Mouse (Mus musculus): ENCODE data around the gene Zfyve1.

Gene Zfyve1

GRCm38 (mm10) chr12:83582106-83582505, 14.9 kb downstream of the Zfyve1 start:
- intact Hi-C loops (cut with DNase I) = no loop called here

- intact Hi-C loops (cut with DNase I) = no loop called here
Observed at GRCm38 (mm10) chr12:83580283-83580682, 16.7 kb downstream of the Zfyve1 start.

- intact Hi-C loops (cut with DNase I) = loop anchor here (10.0 kb wide), 1 partner anchor 86 kb away; no protein-coding TSS in a partner anchor
Observed at GRCm38 (mm10) chr12:83578896-83579569, 18.0 kb downstream of the Zfyve1 start.

GRCm38 (mm10) chr12:83578356-83578755, 18.7 kb downstream of the Zfyve1 start:
- intact Hi-C loops (cut with DNase I) = loop anchor here (10.0 kb wide), 1 partner anchor 86 kb away; no protein-coding TSS in a partner anchor

GRCm38 (mm10) chr12:83577445-83577844, 19.6 kb downstream of the Zfyve1 start:
- intact Hi-C loops (cut with DNase I) = loop anchor here (10.0 kb wide), 1 partner anchor 87 kb away; no protein-coding TSS in a partner anchor

- intact Hi-C loops (cut with DNase I) = loop anchor here (10.0 kb wide), 1 partner anchor 92 kb away; no protein-coding TSS in a partner anchor
Observed at GRCm38 (mm10) chr12:83572717-83573116, 24.3 kb downstream of the Zfyve1 start.

GRCm38 (mm10) chr12:83569866-83570265, 27.2 kb downstream of the Zfyve1 start:
- intact Hi-C loops (cut with DNase I) = loop anchor here (10.0 kb wide), 1 partner anchor 95 kb away; no protein-coding TSS in a partner anchor

GRCm38 (mm10) chr12:83562589-83562988, 34.4 kb downstream of the Zfyve1 start:
- intact Hi-C loops (cut with DNase I) = no loop called here

GRCm38 (mm10) chr12:83560189-83560588, 36.8 kb downstream of the Zfyve1 start:
- intact Hi-C loops (cut with DNase I) = no loop called here

GRCm38 (mm10) chr12:83558496-83558895, 38.5 kb downstream of the Zfyve1 start:
- intact Hi-C loops (cut with DNase I) = no loop called here

GRCm38 (mm10) chr12:83555605-83556004, 41.4 kb downstream of the Zfyve1 start:
- intact Hi-C loops (cut with DNase I) = no loop called here

- intact Hi-C loops (cut with DNase I) = no loop called here
Observed at GRCm38 (mm10) chr12:83553816-83554215, 43.2 kb downstream of the Zfyve1 start.

GRCm38 (mm10) chr12:83551305-83551704, 45.7 kb downstream of the Zfyve1 start:
- intact Hi-C loops (cut with DNase I) = no loop called here

GRCm38 (mm10) chr12:83544791-83545190, 52.2 kb downstream of the Zfyve1 start:
- intact Hi-C loops (cut with DNase I) = no loop called here

GRCm38 (mm10) chr12:83543997-83544396, 53.0 kb downstream of the Zfyve1 start:
- intact Hi-C loops (cut with DNase I) = no loop called here

- intact Hi-C loops (cut with DNase I) = no loop called here
Observed at GRCm38 (mm10) chr12:83536039-83536438, 61.0 kb downstream of the Zfyve1 start.

- intact Hi-C loops (cut with DNase I) = no loop called here
Observed at GRCm38 (mm10) chr12:83535428-83535827, 61.6 kb downstream of the Zfyve1 start.

GRCm38 (mm10) chr12:83534190-83534589, 62.8 kb downstream of the Zfyve1 start:
- intact Hi-C loops (cut with DNase I) = no loop called here

- intact Hi-C loops (cut with DNase I) = no loop called here
Observed at GRCm38 (mm10) chr12:83532966-83533365, 64.1 kb downstream of the Zfyve1 start.

GRCm38 (mm10) chr12:83531992-83532391, 65.0 kb downstream of the Zfyve1 start:
- intact Hi-C loops (cut with DNase I) = no loop called here

- intact Hi-C loops (cut with DNase I) = loop anchor here (10.0 kb wide), 1 partner anchor 106 kb away; the partner anchor contains the start of gene Rbm25
Observed at GRCm38 (mm10) chr12:83528665-83529064, 68.4 kb downstream of the Zfyve1 start.

- intact Hi-C loops (cut with DNase I) = loop anchor here (10.0 kb wide), 1 partner anchor 107 kb away; the partner anchor contains the start of gene Rbm25
Observed at GRCm38 (mm10) chr12:83527816-83528215, 69.2 kb downstream of the Zfyve1 start.

All from adrenal gland (tissue).